Comparison of ENCODE assay signal across 8 mouse cellular contexts in genomic region chr6:86848915-86849644, GRCm38 (mm10). TPM values are rescaled to one million over a fixed set of nuclear protein-coding genes. Genes with fewer than 3 reads are reported as not detected.
DNase-seq lines count a peak whose midpoint lies in the region; ATAC-seq and TF ChIP-seq lines count a peak whose summit lies in the region.

Gene Aak1, plus strand, starts transcription at chr6:86849517.

- no peaks in the 10 kb centered on the region for H3K27me3 ChIP-seq in CH12.LX (replicated peaks)
- H3K27me3 ChIP-seq in forebrain, embryonic 12.5 days = no peaks in the 10 kb centered on the region
- no peaks in the 10 kb centered on the region for H3K27me3 ChIP-seq in heart, postnatal 0 days (ENCODE audit: control insufficient read depth, insufficient read depth, low read length)
- H3K27me3 ChIP-seq in liver, embryonic 16.5 days (ENCODE audit: control insufficient read depth, insufficient read depth, low read depth, low read length) = no peaks in the 10 kb centered on the region
- no peaks in the 10 kb centered on the region for H3K27me3 ChIP-seq in neural tube, embryonic 13.5 days
- no peaks in the 10 kb centered on the region for H3K27me3 ChIP-seq in testis, adult 2 months (ENCODE audit: control insufficient read depth, insufficient read depth, low read length)

- H3K4me2 ChIP-seq in CH12.LX (ENCODE audit: insufficient read depth, low read depth, poor library complexity, severe bottlenecking) = peak within 1 kb of the TSS; percentile 91
- H3K4me2 ChIP-seq in forebrain, embryonic 12.5 days = peak within 1 kb of the TSS; percentile 92
- peak within 1 kb of the TSS; percentile 75 for H3K4me2 ChIP-seq in heart, postnatal 0 days (ENCODE audit: low read depth, low read length)
- H3K4me2 ChIP-seq in liver, embryonic 16.5 days (ENCODE audit: low read depth, low read length) = peak within 1 kb of the TSS; percentile 93
- H3K4me2 ChIP-seq in neural tube, embryonic 13.5 days = peak within 1 kb of the TSS; percentile 95

- TF ChIP-seq CTCF in CH12.LX (conservative IDR thresholded peaks at IDR 0.05 in 1 of 2, IDR thresholded peaks at IDR 0.05 in 1 of 2; ENCODE audit: low read depth in 2 of 2, low read length in 2 of 2) = no peak
- TF ChIP-seq CTCF in heart, postnatal 0 days (IDR thresholded peaks at IDR 0.05; ENCODE audit: low read depth) = no peak
- no peak for TF ChIP-seq CTCF in testis, adult 2 months (IDR thresholded peaks at IDR 0.05; ENCODE audit: control insufficient read depth, insufficient read depth, insufficient replicate concordance, low read depth, low read length)

- in situ Hi-C loops in CH12.LX (cut with MboI; ENCODE audit: low pct_ligation_motif_present, low pct_unique_long_range_greater_than_20kb, low sequenced_read_pairs) = no loop called here

- no peaks in the 10 kb centered on the region for H3K9me3 ChIP-seq in CH12.LX (replicated peaks; ENCODE audit: low read length)
- H3K9me3 ChIP-seq in forebrain, embryonic 12.5 days = no peaks in the 10 kb centered on the region
- no peaks in the 10 kb centered on the region for H3K9me3 ChIP-seq in heart, postnatal 0 days (replicated peaks; ENCODE audit: control insufficient read depth, low read length)
- H3K9me3 ChIP-seq in liver, embryonic 16.5 days (replicated peaks; ENCODE audit: control insufficient read depth, low read length) = no peaks in the 10 kb centered on the region
- no peaks in the 10 kb centered on the region for H3K9me3 ChIP-seq in neural tube, embryonic 13.5 days

- DNase-seq in CH12.LX (ENCODE audit: extremely low read depth) = peak; percentile 93
- DNase-seq in c-Kit-positive CD71-positive TER-119-negative erythroid progenitor cells, embryonic 14.5 days (ENCODE audit: low read depth) = peak; percentile 76
- DNase-seq in heart, postnatal 0 days (ENCODE audit: low spot score) = peak; percentile 87
- DNase-seq in kidney, postnatal 4 days = peak; percentile 92 to 95

- TF ChIP-seq RAD21 in CH12.LX (IDR thresholded peaks at IDR 0.05; ENCODE audit: low read depth, low read length) = no peak

- peak within 1 kb of the TSS; percentile 90 for H3K9ac ChIP-seq in CH12.LX (ENCODE audit: insufficient read depth, low read depth)
- peak within 1 kb of the TSS; percentile 92 for H3K9ac ChIP-seq in forebrain, embryonic 12.5 days
- peak within 1 kb of the TSS; percentile 87 for H3K9ac ChIP-seq in heart, postnatal 0 days (replicated peaks; ENCODE audit: low read depth, low read length)
- H3K9ac ChIP-seq in liver, embryonic 16.5 days (ENCODE audit: low read depth, low read length) = peak within 1 kb of the TSS; percentile 91
- H3K9ac ChIP-seq in neural tube, embryonic 13.5 days = peak within 1 kb of the TSS; percentile 90

- H3K36me3 ChIP-seq in CH12.LX (replicated peaks in 1 of 2; ENCODE audit: control insufficient read depth in 1 of 2, insufficient read depth in 1 of 2, low read length in 1 of 2) = peaks cover 0 to 14% of the 10 kb centered on the region in 2 experiments
- no peaks in the 10 kb centered on the region for H3K36me3 ChIP-seq in forebrain, embryonic 12.5 days (replicated peaks)
- no peaks in the 10 kb centered on the region for H3K36me3 ChIP-seq in heart, postnatal 0 days (replicated peaks; ENCODE audit: control insufficient read depth, insufficient read depth, low read length)
- no peaks in the 10 kb centered on the region; the same call in 1 of the 2 replicates for H3K36me3 ChIP-seq in liver, embryonic 16.5 days (ENCODE audit: control insufficient read depth, insufficient read depth)
- no peaks in the 10 kb centered on the region for H3K36me3 ChIP-seq in neural tube, embryonic 13.5 days
- H3K36me3 ChIP-seq in testis, adult 2 months (ENCODE audit: control insufficient read depth, insufficient read depth, low read length) = no peaks in the 10 kb centered on the region

- no peak for TF ChIP-seq EP300 in CH12.LX (IDR thresholded peaks at IDR 0.05; ENCODE audit: low read length)
- no peak; the same call in 1 of the 2 replicates for TF ChIP-seq EP300 in heart, postnatal 0 days (IDR thresholded peaks at IDR 0.05; ENCODE audit: low read depth)

- peak; percentile 94 for ATAC-seq in forebrain, embryonic 12.5 days (ENCODE audit: low FRiP score)
- ATAC-seq in heart, postnatal 0 days (ENCODE audit: insufficient read depth, low read depth) = peak; percentile 92
- ATAC-seq in liver, embryonic 16.5 days (ENCODE audit: low read depth) = peak; percentile 90
- ATAC-seq in neural tube, embryonic 13.5 days (ENCODE audit: low read depth) = peak; percentile 95

- TF ChIP-seq POLR2A in CH12.LX (IDR thresholded peaks at IDR 0.05; ENCODE audit: low read depth, low read length) = peak; percentile 41
- TF ChIP-seq POLR2A in testis, adult 2 months (IDR thresholded peaks at IDR 0.05; ENCODE audit: control insufficient read depth, low read depth, low read length) = peak; percentile 52

- H3K4me1 ChIP-seq in CH12.LX (ENCODE audit: control insufficient read depth in 1 of 2, insufficient read depth in 2 of 2) = peaks cover 2 to 36% of the 10 kb centered on the region in 2 experiments; a peak in 2 of 4 replicates
- peaks cover 41% of the 10 kb centered on the region for H3K4me1 ChIP-seq in forebrain, embryonic 12.5 days
- H3K4me1 ChIP-seq in heart, postnatal 0 days (ENCODE audit: control insufficient read depth, insufficient read depth) = peaks cover 27% of the 10 kb centered on the region
- H3K4me1 ChIP-seq in liver, embryonic 16.5 days (ENCODE audit: control insufficient read depth, low read depth, low read length) = peaks cover 31% of the 10 kb centered on the region
- peaks cover 47% of the 10 kb centered on the region for H3K4me1 ChIP-seq in neural tube, embryonic 13.5 days (replicated peaks)
- H3K4me1 ChIP-seq in testis, adult 2 months (ENCODE audit: control insufficient read depth, insufficient read depth, low read length) = peaks cover 10% of the 10 kb centered on the region

- dilution Hi-C loops in CH12.LX (cut with MboI; ENCODE audit: extremely low pct_ligation_motif_present, extremely low pct_unique_long_range_greater_than_20kb, low sequenced_read_pairs) = no loop called here

- WGBS in forebrain, embryonic 12.5 days = under 1% methylated on average over 60 of the region's 60 CpGs
- WGBS in heart, postnatal 0 days = under 1% methylated on average over 60 of the region's 60 CpGs
- WGBS in liver, embryonic 16.5 days (ENCODE audit: insufficient replicate concordance) = under 1% methylated on average over 59 of the region's 60 CpGs
- under 1% methylated on average over 53 of the region's 60 CpGs for WGBS in neural tube, embryonic 13.5 days

- peaks cover 10% of the 10 kb centered on the region; the same call in 1 of the 2 replicates for H3K79me2 ChIP-seq in CH12.LX (replicated peaks; ENCODE audit: control insufficient read depth, extremely low read depth, insufficient read depth, poor library complexity, severe bottlenecking)

- H3K27ac ChIP-seq in CH12.LX (ENCODE audit: insufficient read depth, low read depth) = peak within 1 kb of the TSS; percentile 89
- peak within 1 kb of the TSS; percentile 97 for H3K27ac ChIP-seq in forebrain, embryonic 12.5 days
- peak within 1 kb of the TSS; percentile 98 for H3K27ac ChIP-seq in heart, postnatal 0 days (ENCODE audit: low read depth)
- peak within 1 kb of the TSS; percentile 94 for H3K27ac ChIP-seq in liver, embryonic 16.5 days (ENCODE audit: low read length)
- peak within 1 kb of the TSS; percentile 97 for H3K27ac ChIP-seq in neural tube, embryonic 13.5 days (replicated peaks)
- H3K27ac ChIP-seq in testis, adult 2 months (ENCODE audit: control insufficient read depth, insufficient read depth, low read depth, low read length) = peak within 1 kb of the TSS; percentile 99

- H3K4me3 ChIP-seq in CH12.LX (replicated peaks in 1 of 3; ENCODE audit: low read depth in 2 of 3, low read length in 2 of 3, poor library complexity in 1 of 3) = peak within 1 kb of the TSS; percentile 85 to 94 (median 88)
- H3K4me3 ChIP-seq in forebrain, embryonic 12.5 days (replicated peaks) = peak within 1 kb of the TSS; percentile 89
- peak within 1 kb of the TSS; percentile 86 for H3K4me3 ChIP-seq in heart, postnatal 0 days (ENCODE audit: low read depth, low read length)
- peak within 1 kb of the TSS; percentile 87 for H3K4me3 ChIP-seq in liver, embryonic 16.5 days (ENCODE audit: low read depth, low read length)
- peak within 1 kb of the TSS; percentile 79 for H3K4me3 ChIP-seq in neural tube, embryonic 13.5 days
- peak within 1 kb of the TSS; percentile 99 for H3K4me3 ChIP-seq in testis, adult 2 months (ENCODE audit: control insufficient read depth, low read depth, low read length)

TF ChIP-seq in CH12.LX, 34 proteins besides CTCF, POLR2A, EP300 and RAD21 (continues in another document):
- TF ChIP-seq HCFC1 (IDR thresholded peaks at IDR 0.05; ENCODE audit: low read depth, low read length) (peak; percentile 95), USF2 (conservative IDR thresholded peaks at IDR 0.05; ENCODE audit: low read depth, low read length) (no peak), MAFK (IDR thresholded peaks at IDR 0.05; ENCODE audit: insufficient replicate concordance, low read length) (no peak), TCF12 (IDR thresholded peaks at IDR 0.05; ENCODE audit: low read depth, low read length) (peak; percentile 70; the same call in 1 of the 2 replicates), ZC3H11A (IDR thresholded peaks at IDR 0.05; ENCODE audit: low read depth, low read length) (no peak), POLR2AphosphoS2 (IDR thresholded peaks at IDR 0.05; ENCODE audit: low read depth, low read length) (no peak), CHD2 (IDR thresholded peaks at IDR 0.05; ENCODE audit: low read length) (peak; percentile 69), BHLHE40 (IDR thresholded peaks at IDR 0.05; ENCODE audit: low read depth, low read length) (peak; percentile 1; the same call in 1 of the 2 replicates), ELF1 (IDR thresholded peaks at IDR 0.05; ENCODE audit: low read depth, low read length) (peak; percentile 95), JUN (IDR thresholded peaks at IDR 0.05; ENCODE audit: insufficient read depth, low read depth, low read length) (no peak), NELFE (IDR thresholded peaks at IDR 0.05; ENCODE audit: low read depth, low read length) (peak; percentile 42; the same call in 1 of the 2 replicates), UBTF (IDR thresholded peaks at IDR 0.05; ENCODE audit: low read depth, low read length) (no peak; the same call in 1 of the 2 replicates), TBP (conservative IDR thresholded peaks at IDR 0.05; ENCODE audit: low read depth, low read length) (no peak)

RNA-seq across cellular contexts. Expression of gene Aak1, which starts in this region (rescaled TPM):
- 5.4 and 7.1 TPM in 2 replicates for total RNA-seq in CH12.LX (2012; rRNA removed)
- 2.1 and 2.8 TPM in 2 replicates for total RNA-seq in CH12.LX (2014; rRNA removed)
- 18.8 and 21.0 TPM in 2 replicates for polyA plus RNA-seq in CH12.LX (2012; ENCODE audit: insufficient read length, low read depth)
- polyA plus RNA-seq in forebrain, embryonic 12.5 days (2016; fragmentation: Nextera tagmentation; extraction: Ambion mirVana) = 29.7 and 32.9 TPM in 2 replicates
- 24.9 and 46.7 TPM in 2 replicates for total RNA-seq in heart, postnatal 0 days (2014; rRNA removed; ENCODE audit: low replicate concordance)
- 9.2 and 10.0 TPM in 2 replicates for polyA plus RNA-seq in heart, postnatal 0 days (2015; fragmentation: Nextera tagmentation; extraction: Ambion mirVana)
- 3.4 TPM in 2 replicates for polyA plus RNA-seq in liver, embryonic 16.5 days (2015; fragmentation: Nextera tagmentation; extraction: Ambion mirVana)
- polyA plus RNA-seq in neural tube, embryonic 13.5 days (2015; fragmentation: Nextera tagmentation; extraction: Ambion mirVana) = 37.3 and 42.7 TPM in 2 replicates
- polyA plus RNA-seq in testis, adult 2 months (2012; rRNA removed) = 43.4 and 61.2 TPM in 2 replicates

Comparison
In these comparisons a context has a peak if more than half of its experiments do, and no peak if none do; other contexts are left out.
1. Peak in every context shown above with its lines: DNase-seq, ATAC-seq, H3K4me3 ChIP-seq and H3K27ac ChIP-seq.